Mouse (Mus musculus) small intestine, adult 2 months (tissue): ENCODE results near the gene Srp14.

Experiments
- CTCF ChIP-seq: fragments of 200-500 bp; IDR thresholded peaks from 2 replicates; pipeline ENCODE4 v1.5.1; 2012; ENCODE audit warnings: low read depth, mild to moderate bottlenecking, control low read depth, inconsistent platforms, low read length, moderate library complexity, mixed read lengths; ENCODE audit not compliant: insufficient replicate concordance, insufficient read length; ENCODE audit errors: extremely low read depth
- POLR2A ChIP-seq: fragments of 200-500 bp; IDR thresholded peaks from 2 replicates; pipeline ENCODE4 v1.6.1; 2012; ENCODE audit warnings: low read depth, mild to moderate bottlenecking, control low read depth, inconsistent platforms, low read length, moderate library complexity

DNA sequence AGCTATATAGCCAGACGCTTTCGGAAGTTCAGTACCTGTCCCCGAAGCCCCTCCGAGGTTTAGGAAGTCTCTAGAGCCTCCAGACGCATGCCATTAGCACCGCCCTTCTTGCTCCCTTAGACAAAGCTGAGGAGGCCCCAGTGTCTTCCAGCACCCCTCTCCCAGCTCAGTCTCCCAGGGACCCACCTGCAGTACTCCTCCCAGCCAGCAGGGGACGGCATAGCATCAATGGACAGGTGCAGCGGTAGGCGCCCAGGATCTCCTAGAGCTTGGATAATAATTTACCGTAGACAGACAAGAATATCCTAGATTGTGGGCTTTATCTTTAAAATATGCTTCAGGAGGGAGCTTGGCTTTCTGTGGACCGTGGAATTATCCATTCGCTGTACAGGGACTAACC, 7.4 kb upstream of the Srp14 start:
- no peak for TF ChIP-seq POLR2A
- TF ChIP-seq CTCF: peak; percentile 98
